Mouse (Mus musculus): ENCODE measurements at regions not wholly inside any gene's neighbourhood (a gene's known extent, or its start where the extent isn't known, plus 50 kb on each side); places are given as distances from the start of the nearest gene placed in this dataset.
"Not testable (repeated sequence)": the region's sequence is repeated elsewhere in the genome, so short reads cannot be mapped to it uniquely, and the experiment has no call there.

- no peak for DNase-seq
These were observed 122.9 kb upstream of the Emcn start for GRCm38 (mm10) chr3:137217926-137218325.

DNA sequence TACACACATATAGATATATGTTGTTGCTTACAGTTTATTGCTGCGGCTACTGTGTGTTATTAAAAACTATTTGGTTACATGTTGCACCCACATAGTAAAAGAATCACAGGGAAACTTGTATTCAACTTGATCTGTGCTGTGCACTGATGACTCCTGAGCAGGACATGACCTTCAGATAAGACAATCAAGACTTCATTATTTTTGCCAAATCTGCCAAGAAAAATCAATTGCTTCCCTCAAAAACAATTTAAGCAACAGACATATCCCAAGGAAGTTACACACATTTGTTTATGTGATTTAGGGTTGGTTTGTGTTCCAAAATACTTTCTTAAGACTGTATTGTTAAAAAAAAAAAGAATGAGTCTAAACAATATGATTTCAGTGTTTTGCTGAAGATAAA lies 114.7 kb upstream of the Emcn start:
- no peak for DNase-seq

GRCm38 (mm10) chr3:137227122-137227838 lies 113.6 kb upstream of the Emcn start:
- DNase-seq = no peak

DNA sequence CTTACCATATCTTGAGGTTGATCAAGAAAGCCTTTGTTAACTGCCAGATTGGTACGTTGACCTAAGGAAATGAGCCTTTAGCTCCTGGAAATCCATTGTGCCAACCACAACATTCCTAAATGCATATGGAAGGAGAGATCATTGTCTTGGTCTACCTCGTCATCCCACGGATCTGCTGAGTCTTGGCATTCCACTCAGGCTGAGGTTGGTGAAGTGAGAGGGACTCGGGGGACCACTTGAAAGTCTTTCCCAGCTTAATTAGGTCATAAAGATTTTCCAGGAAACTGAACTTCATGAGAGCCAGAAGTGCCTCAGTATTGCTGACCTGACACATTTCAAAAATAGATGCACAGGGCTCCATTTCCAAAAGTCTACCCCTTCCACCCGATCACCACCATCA lies 112.5 kb upstream of the Emcn start:
- peak in 1 of 2 experiments; percentile 6 for DNase-seq

DNA sequence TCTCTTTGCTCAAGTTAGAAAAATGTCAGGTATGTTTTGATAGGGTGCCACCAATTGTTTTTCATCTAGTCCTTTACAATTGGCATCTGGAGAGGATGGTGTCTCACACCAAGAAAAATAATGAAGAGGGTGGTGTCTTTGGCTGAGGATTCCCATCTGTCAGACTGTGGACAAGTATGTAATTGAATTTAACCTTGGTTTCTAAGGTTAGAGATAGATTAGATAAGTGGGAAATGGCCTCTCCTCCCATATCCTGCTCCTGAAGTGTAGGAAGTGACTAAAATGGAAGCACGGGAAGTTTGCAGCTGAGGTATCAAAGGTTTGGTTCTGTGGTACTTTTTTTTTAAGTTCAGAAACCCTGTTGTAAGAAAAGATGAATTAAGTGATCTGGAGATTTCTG lies 98.0 kb upstream of the Emcn start:
- peak; percentile 7 to 48 for DNase-seq

GRCm38 (mm10) chr3:137263907-137264306 lies 77.0 kb upstream of the Emcn start:
- no peak for DNase-seq

- no peak for DNase-seq
These were observed 73.1 kb upstream of the Emcn start for GRCm38 (mm10) chr3:137267752-137268151.

- DNase-seq = peak; percentile 7 to 15
These were observed 65.4 kb upstream of the Emcn start for GRCm38 (mm10) chr3:137275444-137275843.

DNA sequence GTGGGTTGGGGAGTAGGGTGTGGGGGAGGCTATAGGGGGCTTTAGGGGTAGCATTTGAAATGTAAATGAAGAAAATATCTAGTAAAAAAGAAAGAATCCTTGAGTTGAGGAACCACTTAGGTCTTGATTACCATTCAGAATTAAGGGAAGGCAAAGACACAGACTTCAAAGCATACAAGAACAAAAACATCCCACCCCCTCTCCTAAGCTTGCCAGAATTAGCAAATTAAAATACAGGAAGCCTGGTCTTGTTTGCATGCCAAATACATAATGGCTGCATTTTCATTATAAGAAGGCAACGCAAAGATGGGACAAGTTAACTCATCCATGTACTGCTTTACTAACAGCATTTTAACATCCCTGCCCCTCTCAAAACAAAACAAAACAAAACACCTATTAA lies 61.6 kb upstream of the Emcn start:
- no peak for DNase-seq

GRCm38 (mm10) chr3:137281052-137281451 lies 59.8 kb upstream of the Emcn start:
- DNase-seq = peak; percentile 46 to 59

- not testable (repeated sequence) for DNase-seq
These were observed 53.3 kb upstream of the Emcn start for GRCm38 (mm10) chr3:137287558-137287957.

DNA sequence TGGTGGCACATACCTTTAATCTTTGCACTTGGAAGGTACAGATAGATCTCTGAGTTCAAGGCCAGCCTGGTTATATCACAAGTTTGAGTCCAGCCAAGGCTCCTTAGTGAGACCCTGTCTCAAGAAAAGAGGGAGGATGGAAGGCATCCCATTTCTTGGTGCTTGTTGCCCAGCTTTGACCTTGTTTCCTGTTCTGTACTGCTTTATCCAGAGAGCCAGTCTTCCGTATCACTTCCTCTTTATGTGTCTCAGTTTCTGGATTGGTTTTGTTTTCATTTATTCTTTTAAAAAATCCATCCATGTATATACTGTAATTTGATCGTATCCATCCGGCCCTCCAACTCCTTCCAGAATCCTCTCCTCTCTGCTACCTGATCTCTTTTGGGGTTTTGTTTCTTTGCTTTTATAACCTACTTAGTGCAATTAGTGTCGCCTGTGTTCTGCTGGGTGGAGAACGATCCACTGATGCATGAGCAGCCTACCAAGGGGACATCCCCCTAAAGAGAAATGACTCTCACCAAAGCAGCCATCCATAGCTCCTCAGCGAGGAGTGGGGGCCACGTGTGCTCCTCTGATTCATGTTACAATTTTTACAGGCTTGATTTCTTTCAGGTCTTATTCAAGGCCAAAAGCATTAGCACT lies 52.4 kb upstream of the Emcn start:
- no peak for DNase-seq

GRCm38 (mm10) chr3:137288943-137289682 lies 51.8 kb upstream of the Emcn start:
- DNase-seq = no peak

DNA sequence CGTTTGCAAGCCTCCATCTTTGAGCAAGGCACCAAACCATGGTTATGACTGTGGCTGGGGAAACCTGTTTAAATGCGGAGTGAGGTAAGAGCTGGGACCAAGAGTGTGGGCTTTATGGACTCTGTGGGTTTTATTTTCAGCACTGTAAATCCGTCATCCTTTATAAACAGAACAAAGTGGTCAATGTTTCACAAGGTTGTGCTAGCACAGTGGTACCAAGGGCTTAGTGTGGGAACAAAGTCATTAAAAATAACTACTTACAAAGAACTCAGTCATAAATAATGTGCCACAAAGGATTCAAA lies 51.2 kb upstream of the Emcn start:
- no peak for DNase-seq
